In genomic region chr9:92387404-92387803, GRCm38 (mm10) we compare ENCODE assay signal across 14 mouse cellular contexts.
DNase-seq lines count a peak whose midpoint lies in the region.
"Had no signal": no experiment of that assay in that cellular context is flagged by ENCODE, and none has a peak within 500 bp of the region (broad histone marks: within the 10 kb centered on the region; RNA-seq: fewer than 3 reads in every experiment).

No protein-coding gene starts in this region.

- DNase-seq in adrenal gland, postnatal 10 days, result peak; percentile 6
- no peak for DNase-seq in adrenal gland, postnatal 25 days
- DNase-seq in 416B (ENCODE audit: low read depth), result peak; percentile 67
- DNase-seq in fibroblast of lung, adult 2 months (ENCODE audit: low read depth), result peak; percentile 13
- no peak for DNase-seq in right cerebral cortex, postnatal 25 days
- DNase-seq in layer of hippocampus, adult 9-10 months (ENCODE audit: low spot score), result no peak
- DNase-seq: B cell, adult 2 months; cerebellum, adult 11-12 months; cerebellum, adult 9-10 months; cerebellum, postnatal 25 days; gastrocnemius, adult 2 months; gastrocnemius, postnatal 25 days; heart, adult 11 months; heart, postnatal 36 days had no signal

Comparison
In these comparisons a context has a peak if more than half of its experiments do, and no peak if none do; other contexts are left out.
1. DNase-seq: peak in adrenal gland, postnatal 10 days (single experiment), 416B (single experiment) and fibroblast of lung, adult 2 months (single experiment); none in adrenal gland, postnatal 25 days (single experiment), right cerebral cortex, postnatal 25 days (single experiment) and layer of hippocampus, adult 9-10 months (single experiment).